Mouse (Mus musculus) MEL (cell line): ENCODE measurements around the gene Camk2b. TPM values are rescaled to one million over a fixed set of nuclear protein-coding genes. Genes with fewer than 3 reads are reported as not detected.

Source experiments
- DNase-seq: peaks from one replicate; pipeline ENCODE4 v3.0.0; 2011; ENCODE audit warnings: low read depth, low spot score
- H3K27ac ChIP-seq: 2 replicates; pipeline ENCODE4 v1.5.1; 2012; ENCODE audit warnings: low read depth, mild to moderate bottlenecking, control low read depth, low read length, moderate library complexity; ENCODE audit not compliant: control insufficient read depth
- H3K27me3 ChIP-seq, 2 experiments: fragments of 150-350 bp in 1 of 2; sonication (generic) in 1 of 2; 2 replicates each; pipeline ENCODE4 v1.6.1; 2012; ENCODE audit warnings: low read length in 2 of 2, mild to moderate bottlenecking in 2 of 2, improper control_type of control experiment in 1 of 2, moderate library complexity in 1 of 2; ENCODE audit not compliant: insufficient read depth in 2 of 2, control insufficient read depth in 1 of 2
- H3K36me3 ChIP-seq, 2 experiments: 2 replicates each; pipeline ENCODE4 v1.6.1; 2012 to 2014; ENCODE audit warnings: low read length in 2 of 2, improper control_type of control experiment in 1 of 2, inconsistent platforms in 1 of 2, mild to moderate bottlenecking in 1 of 2; ENCODE audit not compliant: insufficient read depth in 2 of 2, control insufficient read depth in 1 of 2
- H3K4me1 ChIP-seq, 2 experiments: fragments of 150-350 bp in 1 of 2; sonication (generic) in 1 of 2; 2 replicates each; pipeline ENCODE4 v1.6.1; 2012; ENCODE audit warnings: low read length in 2 of 2, improper control_type of control experiment in 1 of 2, mild to moderate bottlenecking in 1 of 2; ENCODE audit not compliant: insufficient read depth in 2 of 2, control insufficient read depth in 1 of 2
- H3K4me3 ChIP-seq, 2 experiments: fragments of 150-350 bp in 1 of 2; sonication (generic) in 1 of 2; 2 replicates each; pipeline ENCODE4 v1.5.1; 2012; ENCODE audit warnings: low read depth in 2 of 2, low read length in 2 of 2, mild to moderate bottlenecking in 2 of 2, moderate library complexity in 2 of 2, control low read depth in 1 of 2, improper control_type of control experiment in 1 of 2; ENCODE audit not compliant: control insufficient read depth in 1 of 2, insufficient read depth in 1 of 2
- H3K79me2 ChIP-seq: 2 replicates; pipeline ENCODE4 v1.6.1; 2012; ENCODE audit warnings: mild to moderate bottlenecking, low read length, moderate library complexity; ENCODE audit not compliant: control insufficient read depth, poor library complexity, insufficient read depth
- H3K9ac ChIP-seq: 2 replicates; pipeline ENCODE4 v1.6.1; 2012; ENCODE audit warnings: low read depth, mild to moderate bottlenecking, control low read depth, low read length, moderate library complexity; ENCODE audit not compliant: control insufficient read depth, poor library complexity, severe bottlenecking
- H3K9me3 ChIP-seq: fragments of 150-350 bp; sonication (generic); replicated peaks from 2 replicates; pipeline ENCODE4 v1.6.1; 2012; ENCODE audit warnings: mild to moderate bottlenecking, low read length, improper control_type of control experiment, moderate library complexity; ENCODE audit not compliant: insufficient read depth
- CHD1 ChIP-seq: IDR thresholded peaks from 2 replicates; pipeline ENCODE4 v1.6.1; 2012; ENCODE audit warnings: low read depth, mild to moderate bottlenecking, inconsistent platforms, low read length, improper control_type of control experiment
- CHD2 ChIP-seq: IDR thresholded peaks from 2 replicates; pipeline ENCODE4 v1.6.1; 2011; ENCODE audit warnings: low read length, improper control_type of control experiment
- CTCF ChIP-seq, 3 experiments: IDR thresholded peaks in 2 of 3; conservative IDR thresholded peaks in 1 of 3; 2 replicates each; pipeline ENCODE4 v1.5.1; 2011 to 2012; ENCODE audit warnings: low read length in 3 of 3, low read depth in 2 of 3, mild to moderate bottlenecking in 2 of 3, improper control_type of control experiment in 1 of 3, inconsistent platforms in 1 of 3, mixed read lengths in 1 of 3, moderate library complexity in 1 of 3; ENCODE audit not compliant: control insufficient read depth in 1 of 3, insufficient read depth in 1 of 3, poor library complexity in 1 of 3, severe bottlenecking in 1 of 3
- ELF1 ChIP-seq: IDR thresholded peaks from 2 replicates; pipeline ENCODE4 v1.6.1; 2014; ENCODE audit warnings: low read depth, mild to moderate bottlenecking, inconsistent platforms, low read length, improper control_type of control experiment, moderate library complexity
- ETS1 ChIP-seq: IDR thresholded peaks from 2 replicates; pipeline ENCODE4 v1.6.1; 2012; ENCODE audit warnings: low read depth, mild to moderate bottlenecking, inconsistent platforms, low read length, improper control_type of control experiment, moderate library complexity
- HCFC1 ChIP-seq: IDR thresholded peaks from 2 replicates; pipeline ENCODE4 v1.6.1; 2012; ENCODE audit warnings: low read depth, mild to moderate bottlenecking, inconsistent platforms, low read length, improper control_type of control experiment, moderate library complexity
- JUND ChIP-seq: IDR thresholded peaks from 2 replicates; pipeline ENCODE4 v1.6.1; 2011; ENCODE audit warnings: low read depth, mild to moderate bottlenecking, improper control_type of control experiment, low read length
- KAT2A ChIP-seq: conservative IDR thresholded peaks from 2 replicates; pipeline ENCODE4 v1.6.1; 2012; ENCODE audit warnings: low read depth, low read length, improper control_type of control experiment, inconsistent platforms
- MAFK ChIP-seq: IDR thresholded peaks from 2 replicates; pipeline ENCODE4 v1.6.1; 2011; ENCODE audit warnings: low read depth, mild to moderate bottlenecking, low read length, improper control_type of control experiment, borderline replicate concordance
- MXI1 ChIP-seq: IDR thresholded peaks from 2 replicates; pipeline ENCODE4 v1.6.1; 2011; ENCODE audit warnings: mild to moderate bottlenecking, low read depth, low read length, improper control_type of control experiment
- NELFE ChIP-seq: IDR thresholded peaks from 2 replicates; pipeline ENCODE4 v1.6.1; 2011; ENCODE audit warnings: low read depth, low read length, improper control_type of control experiment
- SIN3A ChIP-seq: IDR thresholded peaks from 2 replicates; pipeline ENCODE4 v1.6.1; 2012; ENCODE audit warnings: low read length, improper control_type of control experiment, inconsistent platforms
- TCF12 ChIP-seq: IDR thresholded peaks from 2 replicates; pipeline ENCODE4 v1.6.1; 2014; ENCODE audit warnings: low read depth, mild to moderate bottlenecking, inconsistent platforms, low read length, improper control_type of control experiment, moderate library complexity
- UBTF ChIP-seq: IDR thresholded peaks from 2 replicates; pipeline ENCODE4 v1.6.1; 2012; ENCODE audit warnings: low read depth, mild to moderate bottlenecking, inconsistent platforms, low read length, improper control_type of control experiment, moderate library complexity, borderline replicate concordance; ENCODE audit not compliant: insufficient read depth
- USF2 ChIP-seq, 2 experiments: IDR thresholded peaks; 2 replicates each; pipeline ENCODE4 v1.6.1; 2011 to 2012; ENCODE audit warnings: improper control_type of control experiment in 2 of 2, low read length in 2 of 2, borderline replicate concordance in 1 of 2, inconsistent platforms in 1 of 2, low read depth in 1 of 2, mild to moderate bottlenecking in 1 of 2; ENCODE audit not compliant: insufficient read depth in 1 of 2
- ZKSCAN1 ChIP-seq: IDR thresholded peaks from 2 replicates; pipeline ENCODE4 v1.6.1; 2012; ENCODE audit warnings: low read depth, mild to moderate bottlenecking, inconsistent platforms, low read length, improper control_type of control experiment, moderate library complexity
- ZMIZ1 ChIP-seq: IDR thresholded peaks from 2 replicates; pipeline ENCODE4 v1.6.1; 2012; ENCODE audit warnings: low read depth, mild to moderate bottlenecking, inconsistent platforms, low read length, improper control_type of control experiment, moderate library complexity
- ZNF384 ChIP-seq: IDR thresholded peaks from 2 replicates; pipeline ENCODE4 v1.6.1; 2012; ENCODE audit warnings: low read depth, mild to moderate bottlenecking, inconsistent platforms, low read length, improper control_type of control experiment
- polyA plus RNA-seq, 2 experiments: library from polyadenylated mRNA; stranded (reverse) in 1 of 2; unstranded in 1 of 2; fragments of >175 nt in 1 of 2; fragments of >200 nt in 1 of 2; gene quantifications; 2 replicates each; pipeline versions ENCODE4 v1.2.1 to v1.2.4; 2012; ENCODE audit warnings: low replicate concordance in 2 of 2, low read depth in 1 of 2; ENCODE audit not compliant: insufficient read length in 2 of 2, insufficient read depth in 1 of 2, missing spikeins in 1 of 2
- total RNA-seq: library from RNA; depleted of rRNA; stranded (reverse); fragments of 300-350 nt; gene quantifications from 2 replicates; pipeline ENCODE4 v1.2.3, GENCODE M21; 2012

Gene Camk2b
- total and polyA plus RNA-seq, 3 experiments = 0.04 TPM; not detected in 1

DNA sequence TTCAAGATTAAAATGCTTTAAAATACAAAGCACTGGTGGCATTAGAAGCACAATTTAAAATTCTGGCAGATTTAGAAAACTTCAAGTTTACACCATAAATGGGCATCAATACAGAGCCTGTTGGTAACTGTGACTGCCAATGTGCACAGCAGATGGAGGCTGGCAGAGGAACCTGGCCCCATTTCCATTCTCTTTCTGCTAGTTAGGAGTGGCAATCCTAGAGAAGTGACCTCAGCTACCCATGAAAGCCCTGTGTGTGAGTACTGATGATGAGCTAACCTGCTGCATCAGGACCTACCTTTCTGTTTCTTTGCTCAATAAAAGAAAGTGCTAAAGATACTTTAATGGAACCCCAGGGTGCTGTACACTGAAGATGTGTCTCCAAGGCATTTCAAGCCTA is 43.8 kb upstream of the Camk2b start:
- TF ChIP-seq MXI1 (no peak), SIN3A (no peak), MAFK (no peak), ZKSCAN1 (no peak), CHD2 (no peak), CTCF (IDR thresholded peaks at IDR 0.05 in 2 of 3, conservative IDR thresholded peaks at IDR 0.05 in 1 of 3; ENCODE audit: control insufficient read depth in 1 of 3, insufficient read depth in 1 of 3, low read depth in 2 of 3, low read length in 3 of 3, poor library complexity in 1 of 3, severe bottlenecking in 1 of 3) (no peak), CHD1 (no peak), ZMIZ1 (no peak), TCF12 (no peak), UBTF (no peak), ELF1 (no peak), ETS1 (no peak), KAT2A (no peak)
- H3K27ac ChIP-seq = no peak overlapping the region
- no peaks in the 10 kb centered on the region for H3K79me2 ChIP-seq
- peaks cover 0 to 1% of the 10 kb centered on the region in 2 experiments; a peak in 2 of 4 replicates for H3K36me3 ChIP-seq
- H3K4me1 ChIP-seq = no peaks in the 10 kb centered on the region
- no peak for DNase-seq
- no peaks in the 10 kb centered on the region for H3K27me3 ChIP-seq
- no peak overlapping the region for H3K9ac ChIP-seq
- no peaks in the 10 kb centered on the region for H3K9me3 ChIP-seq
- no peak overlapping the region for H3K4me3 ChIP-seq

DNA sequence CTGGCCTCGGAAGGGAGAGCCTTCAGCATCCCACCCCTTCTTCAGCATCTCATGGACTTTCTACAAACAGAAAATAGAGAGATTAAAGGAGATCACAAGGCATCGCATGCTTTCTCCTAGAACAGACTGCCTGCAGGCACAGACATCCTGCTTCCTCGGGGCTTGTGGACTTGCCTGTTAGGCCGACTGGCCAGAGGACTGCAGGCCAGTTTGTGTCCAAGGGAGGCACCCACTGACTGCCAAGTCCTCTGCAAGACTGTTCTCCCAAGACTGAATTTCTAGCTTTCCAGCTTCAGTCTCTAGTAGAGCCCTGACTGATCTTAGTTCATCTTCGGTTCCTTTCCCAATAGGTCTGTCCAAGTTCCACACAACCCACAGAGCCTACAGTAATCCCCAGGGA is 42.1 kb upstream of the Camk2b start:
- H3K79me2 ChIP-seq = no peaks in the 10 kb centered on the region
- no peaks in the 10 kb centered on the region for H3K27me3 ChIP-seq
- H3K27ac ChIP-seq = no peak overlapping the region
- no peak overlapping the region for H3K9ac ChIP-seq
- H3K4me1 ChIP-seq = no peaks in the 10 kb centered on the region
- TF ChIP-seq HCFC1 (no peak), ZKSCAN1 (no peak), NELFE (no peak), JUND (no peak), USF2 (IDR thresholded peaks at IDR 0.05; ENCODE audit: borderline replicate concordance in 1 of 2, insufficient read depth in 1 of 2, low read depth in 1 of 2, low read length in 2 of 2) (no peak), ZNF384 (no peak), ETS1 (no peak)
- H3K4me3 ChIP-seq = no peak overlapping the region
- H3K9me3 ChIP-seq = no peaks in the 10 kb centered on the region
- peaks cover 0 to 1% of the 10 kb centered on the region in 2 experiments; a peak in 2 of 4 replicates for H3K36me3 ChIP-seq
- no peak for DNase-seq
